Mouse (Mus musculus) cerebellum, postnatal 36 days (tissue): ENCODE data around the gene Aqp5.

Source experiments
- DNase-seq, 2 experiments: peaks; one replicate each; pipeline ENCODE4 v3.0.0; 2021 to 2022; ENCODE audit warnings: mixed read lengths in 2 of 2

Gene Aqp5

GRCm38 (mm10) chr15:99597596-99597995, 7.0 kb downstream of the Aqp5 start:
- no peak for DNase-seq

GRCm38 (mm10) chr15:99599245-99600070, 8.9 kb downstream of the Aqp5 start:
- DNase-seq: peak; percentile 62 to 73

GRCm38 (mm10) chr15:99600986-99601822, 10.6 kb downstream of the Aqp5 start, which contains the start of gene Aqp6:
Gene Aqp6 (plus strand): TSS chr15:99601400.
- DNase-seq: peak in 1 of 2 experiments; percentile 78

GRCm38 (mm10) chr15:99601823-99602120, 11.2 kb downstream of the Aqp5 start:
- peak; percentile 87 to 92 for DNase-seq

- DNase-seq: peak in 1 of 2 experiments; percentile 33
These were observed 11.7 kb downstream of the Aqp5 start for GRCm38 (mm10) chr15:99602206-99602820.

GRCm38 (mm10) chr15:99603216-99603615, 12.6 kb downstream of the Aqp5 start:
- no peak for DNase-seq

- no peak for DNase-seq
These were observed 15.0 kb downstream of the Aqp5 start for GRCm38 (mm10) chr15:99605595-99605994.

GRCm38 (mm10) chr15:99606515-99606914, 15.9 kb downstream of the Aqp5 start:
- DNase-seq: no peak

GRCm38 (mm10) chr15:99607388-99608113, 17.0 kb downstream of the Aqp5 start:
- no peak for DNase-seq

- no peak for DNase-seq
These were observed 18.0 kb downstream of the Aqp5 start for GRCm38 (mm10) chr15:99608382-99609125.

- DNase-seq: no peak
These were observed 21.0 kb downstream of the Aqp5 start for GRCm38 (mm10) chr15:99611563-99611962.

GRCm38 (mm10) chr15:99614273-99614672, 23.7 kb downstream of the Aqp5 start:
- no peak for DNase-seq

- no peak for DNase-seq
These were observed 24.2 kb downstream of the Aqp5 start for GRCm38 (mm10) chr15:99614753-99615152.

GRCm38 (mm10) chr15:99615246-99615645, 24.7 kb downstream of the Aqp5 start:
- no peak for DNase-seq

GRCm38 (mm10) chr15:99618595-99618994, 28.0 kb downstream of the Aqp5 start:
- DNase-seq: no peak

- DNase-seq: no peak
These were observed 29.2 kb downstream of the Aqp5 start for GRCm38 (mm10) chr15:99619821-99620220.

GRCm38 (mm10) chr15:99622063-99622462, 31.5 kb downstream of the Aqp5 start:
- no peak for DNase-seq

- DNase-seq: no peak
These were observed 41.0 kb downstream of the Aqp5 start for GRCm38 (mm10) chr15:99631618-99632017.

GRCm38 (mm10) chr15:99634702-99635101, 44.1 kb downstream of the Aqp5 start:
- no peak for DNase-seq

- DNase-seq: no peak
These were observed 47.0 kb downstream of the Aqp5 start for GRCm38 (mm10) chr15:99637405-99638123.

- DNase-seq: no peak
These were observed 47.5 kb downstream of the Aqp5 start for GRCm38 (mm10) chr15:99638124-99638485.
